Mouse (Mus musculus): ENCODE data around the gene Chit1. TPM values are rescaled to one million over a fixed set of nuclear protein-coding genes. Genes with fewer than 3 reads are reported as not detected.
A peak's percentile ranks its signal among the peaks of the same experiment; 100 is the strongest.

Chit1 gene
- polyA plus RNA-seq, 1 experiment from 2014 or later = not detected

GRCm38 (mm10) chr1:134086811-134087398 is 24.1 kb upstream of the Chit1 start:
- 93% methylated on average over 16 of the region's 16 CpGs for WGBS (ENCODE audit: missing documents)
- H3K4me3 ChIP-seq (ENCODE audit: inconsistent target) = no peak overlapping the region
- H3K36me3 ChIP-seq (ENCODE audit: inconsistent target) = no peaks in the 10 kb centered on the region
- H3K27ac ChIP-seq = no peak overlapping the region
- no peaks in the 10 kb centered on the region for H3K79me2 ChIP-seq (ENCODE audit: inconsistent target)

- no peaks in the 10 kb centered on the region for H3K36me3 ChIP-seq (ENCODE audit: inconsistent target)
- H3K27ac ChIP-seq = no peak overlapping the region
- 95% methylated on average over 7 of the region's 7 CpGs for WGBS (ENCODE audit: missing documents)
- no peaks in the 10 kb centered on the region for H3K79me2 ChIP-seq (ENCODE audit: inconsistent target)
- no peak overlapping the region for H3K4me3 ChIP-seq (ENCODE audit: inconsistent target)
These were observed 22.0 kb upstream of the Chit1 start for GRCm38 (mm10) chr1:134089074-134089473.

GRCm38 (mm10) chr1:134091851-134092250 is 19.2 kb upstream of the Chit1 start:
- Histone ChIP-seq H3K79me2 (ENCODE audit: inconsistent target) (no peaks in the 10 kb centered on the region), H3K27ac (no peak overlapping the region), H3K36me3 (ENCODE audit: inconsistent target) (no peaks in the 10 kb centered on the region), H3K4me3 (ENCODE audit: inconsistent target) (no peak overlapping the region)
- WGBS (ENCODE audit: missing documents) = 86% methylated on average over 3 of the region's 3 CpGs

GRCm38 (mm10) chr1:134092368-134092767 is 18.7 kb upstream of the Chit1 start:
- Histone ChIP-seq H3K79me2 (ENCODE audit: inconsistent target) (no peaks in the 10 kb centered on the region), H3K36me3 (ENCODE audit: inconsistent target) (no peaks in the 10 kb centered on the region), H3K27ac (peak overlapping the region; percentile 36), H3K4me3 (ENCODE audit: inconsistent target) (no peak overlapping the region)
- WGBS (ENCODE audit: missing documents) = 60% methylated on average over 6 of the region's 6 CpGs

GRCm38 (mm10) chr1:134092852-134093770 is 17.9 kb upstream of the Chit1 start:
- H3K79me2 ChIP-seq (ENCODE audit: inconsistent target) = no peaks in the 10 kb centered on the region
- H3K27ac ChIP-seq = peak overlapping the region; percentile 96
- WGBS (ENCODE audit: missing documents) = 2% methylated on average over 36 of the region's 43 CpGs
- no peaks in the 10 kb centered on the region for H3K36me3 ChIP-seq (ENCODE audit: inconsistent target)
- H3K4me3 ChIP-seq (ENCODE audit: inconsistent target) = peak overlapping the region; percentile 26

GRCm38 (mm10) chr1:134093771-134094526 is 17.1 kb upstream of the Chit1 start:
- Histone ChIP-seq H3K27ac (peak overlapping the region; percentile 96), H3K36me3 (ENCODE audit: inconsistent target) (no peaks in the 10 kb centered on the region), H3K79me2 (ENCODE audit: inconsistent target) (no peaks in the 10 kb centered on the region), H3K4me3 (ENCODE audit: inconsistent target) (peak overlapping the region; percentile 26; the same call in 1 of the 2 replicates)
- 10% methylated on average over 13 of the region's 13 CpGs for WGBS (ENCODE audit: missing documents)

GRCm38 (mm10) chr1:134095033-134095612 is 15.9 kb upstream of the Chit1 start:
- Histone ChIP-seq H3K36me3 (ENCODE audit: inconsistent target) (no peaks in the 10 kb centered on the region), H3K27ac (peak overlapping the region; percentile 96), H3K4me3 (ENCODE audit: inconsistent target) (no peak overlapping the region), H3K79me2 (ENCODE audit: inconsistent target) (no peaks in the 10 kb centered on the region)
- WGBS (ENCODE audit: missing documents) = 7% methylated on average over 7 of the region's 7 CpGs

GRCm38 (mm10) chr1:134095721-134096120 is 15.3 kb upstream of the Chit1 start:
- Histone ChIP-seq H3K79me2 (ENCODE audit: inconsistent target) (no peaks in the 10 kb centered on the region), H3K27ac (peak overlapping the region; percentile 96), H3K36me3 (ENCODE audit: inconsistent target) (no peaks in the 10 kb centered on the region), H3K4me3 (ENCODE audit: inconsistent target) (no peak overlapping the region)
- 86% methylated on average over 4 of the region's 4 CpGs for WGBS (ENCODE audit: missing documents)

GRCm38 (mm10) chr1:134096264-134096934 is 14.6 kb upstream of the Chit1 start:
- Histone ChIP-seq H3K79me2 (ENCODE audit: inconsistent target) (no peaks in the 10 kb centered on the region), H3K4me3 (ENCODE audit: inconsistent target) (no peak overlapping the region), H3K36me3 (ENCODE audit: inconsistent target) (no peaks in the 10 kb centered on the region), H3K27ac (no peak overlapping the region)
- WGBS (ENCODE audit: missing documents) = 61% methylated on average over 14 of the region's 14 CpGs

GRCm38 (mm10) chr1:134097080-134097855 is 13.8 kb upstream of the Chit1 start:
- Histone ChIP-seq H3K79me2 (ENCODE audit: inconsistent target) (no peaks in the 10 kb centered on the region), H3K36me3 (ENCODE audit: inconsistent target) (no peaks in the 10 kb centered on the region), H3K4me3 (ENCODE audit: inconsistent target) (no peak overlapping the region), H3K27ac (no peak overlapping the region)
- 88% methylated on average over 7 of the region's 7 CpGs for WGBS (ENCODE audit: missing documents)

- H3K27ac ChIP-seq = peak overlapping the region; percentile 80
- H3K79me2 ChIP-seq (ENCODE audit: inconsistent target) = no peaks in the 10 kb centered on the region
- no peaks in the 10 kb centered on the region for H3K36me3 ChIP-seq (ENCODE audit: inconsistent target)
- WGBS (ENCODE audit: missing documents) = 61% methylated on average over 13 of the region's 13 CpGs
- peak overlapping the region; percentile 34; the same call in 1 of the 2 replicates for H3K4me3 ChIP-seq (ENCODE audit: inconsistent target)
These were observed 12.9 kb upstream of the Chit1 start for GRCm38 (mm10) chr1:134097956-134098725.

GRCm38 (mm10) chr1:134098726-134099515 is 12.1 kb upstream of the Chit1 start:
- H3K27ac ChIP-seq = peak overlapping the region; percentile 80
- 4% methylated on average over 17 of the region's 17 CpGs for WGBS (ENCODE audit: missing documents)
- no peaks in the 10 kb centered on the region for H3K36me3 ChIP-seq (ENCODE audit: inconsistent target)
- peak overlapping the region; percentile 34 for H3K4me3 ChIP-seq (ENCODE audit: inconsistent target)
- no peaks in the 10 kb centered on the region for H3K79me2 ChIP-seq (ENCODE audit: inconsistent target)

Data from macrophage (primary cell).